Mouse (Mus musculus): ENCODE data around the gene Gm4894.

DNA sequence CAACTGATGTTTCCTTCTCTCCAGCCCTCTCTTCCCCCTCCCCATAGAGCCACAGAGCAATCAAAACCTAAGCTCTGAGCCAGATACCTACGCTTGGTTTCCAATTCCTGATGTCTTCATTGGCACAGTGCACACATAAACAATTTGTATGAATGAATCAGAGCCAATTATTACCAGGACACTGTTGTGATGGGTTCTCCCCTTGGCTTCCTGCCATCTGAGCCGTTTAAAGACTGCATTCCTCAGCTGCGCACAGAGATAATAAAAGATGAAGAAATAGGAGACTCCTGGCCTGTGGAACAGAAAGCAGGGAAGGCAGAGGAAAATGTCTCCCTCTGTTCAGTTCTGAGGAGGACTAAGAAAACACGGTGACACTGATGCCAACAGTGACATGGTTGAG lies 25.6 kb downstream of the Gm4894 start:
- TF ChIP-seq CTCF (IDR thresholded peaks at IDR 0.05 in 2 of 3, conservative IDR thresholded peaks at IDR 0.05 in 1 of 3; ENCODE audit: control insufficient read depth in 1 of 3, insufficient read depth in 1 of 3, low read depth in 2 of 3, low read length in 3 of 3, poor library complexity in 1 of 3, severe bottlenecking in 1 of 3) (no peak), HCFC1 (IDR thresholded peaks at IDR 0.05; ENCODE audit: low read depth, low read length) (no peak)

All from MEL (cell line).